Mouse (Mus musculus) limb, embryonic 11.5 days (tissue): ENCODE data around the gene Mepce. TPM values are rescaled to one million over a fixed set of nuclear protein-coding genes. Genes with fewer than 3 reads are reported as not detected.
A peak's percentile ranks its signal among the peaks of the same experiment; 100 is the strongest.

Experiments
- ATAC-seq: fragments of 200-750 bp; cut with Nextera tagmentation; 2 replicates; pipeline ENCODE4 v1.8.0; 2017; ENCODE audit warnings: low read depth; ENCODE audit not compliant: insufficient number of reproducible peaks, low FRiP score, low TSS enrichment
- DNase-seq: peaks from one replicate; pipeline ENCODE4 v3.0.0-alpha.2; 2015; ENCODE audit warnings: low spot score
- H3K27ac ChIP-seq: fragments of 300-500 bp; sonication (generic); replicated peaks from 2 replicates; pipeline ENCODE4 v1.5.1; 2014; ENCODE audit warnings: low read depth, mild to moderate bottlenecking, low read length
- H3K27me3 ChIP-seq: fragments of 300-500 bp; sonication (generic); 2 replicates; pipeline ENCODE4 v1.6.1; 2014; ENCODE audit warnings: mild to moderate bottlenecking, low read length, mixed read lengths; ENCODE audit not compliant: control insufficient read depth, insufficient read depth
- H3K36me3 ChIP-seq: fragments of 300-500 bp; sonication (generic); 2 replicates; pipeline ENCODE4 v1.6.1; 2014; ENCODE audit warnings: mild to moderate bottlenecking, low read length, moderate library complexity, mixed read lengths; ENCODE audit not compliant: control insufficient read depth, insufficient read depth
- H3K4me1 ChIP-seq: fragments of 300-500 bp; sonication (generic); 2 replicates; pipeline ENCODE4 v1.6.1; 2014; ENCODE audit warnings: low read length, mixed read lengths; ENCODE audit not compliant: control insufficient read depth, insufficient read depth
- H3K4me2 ChIP-seq: fragments of 300-500 bp; sonication (generic); 2 replicates; pipeline ENCODE4 v1.6.1; 2014; ENCODE audit warnings: low read depth, mild to moderate bottlenecking, moderate library complexity; ENCODE audit not compliant: severe bottlenecking
- H3K4me3 ChIP-seq: fragments of 300-500 bp; sonication (generic); 2 replicates; pipeline ENCODE4 v1.5.1; 2014; ENCODE audit warnings: low read depth, low read length
- H3K9ac ChIP-seq: fragments of 300-500 bp; sonication (generic); 2 replicates; pipeline ENCODE4 v1.6.1; 2014; ENCODE audit warnings: mild to moderate bottlenecking, low read length
- H3K9me3 ChIP-seq: fragments of 300-500 bp; sonication (generic); 2 replicates; pipeline ENCODE4 v1.6.1; 2016; ENCODE audit warnings: low read length; ENCODE audit not compliant: control insufficient read depth
- WGBS: fragments of 180-500 bp; shearing (Covaris S2); extraction: QIAGEN DNeasy Blood & Tissue Kit; methylation state at CpG from one replicate; pipeline ENCODE4 v1.1.7; 2014; 5-methylcytosine and 5-hydroxymethylcytosine counted together
- polyA plus RNA-seq: library from polyadenylated mRNA; unstranded; fragments of >200 nt; fragmentation: Nextera tagmentation; extraction: Ambion mirVana; gene quantifications from 2 replicates; pipeline ENCODE4 v1.2.1, GENCODE M21; 2014

Gene Mepce
- polyA plus RNA-seq, 1 experiment from 2014 or later, result 12.0 TPM

DNA sequence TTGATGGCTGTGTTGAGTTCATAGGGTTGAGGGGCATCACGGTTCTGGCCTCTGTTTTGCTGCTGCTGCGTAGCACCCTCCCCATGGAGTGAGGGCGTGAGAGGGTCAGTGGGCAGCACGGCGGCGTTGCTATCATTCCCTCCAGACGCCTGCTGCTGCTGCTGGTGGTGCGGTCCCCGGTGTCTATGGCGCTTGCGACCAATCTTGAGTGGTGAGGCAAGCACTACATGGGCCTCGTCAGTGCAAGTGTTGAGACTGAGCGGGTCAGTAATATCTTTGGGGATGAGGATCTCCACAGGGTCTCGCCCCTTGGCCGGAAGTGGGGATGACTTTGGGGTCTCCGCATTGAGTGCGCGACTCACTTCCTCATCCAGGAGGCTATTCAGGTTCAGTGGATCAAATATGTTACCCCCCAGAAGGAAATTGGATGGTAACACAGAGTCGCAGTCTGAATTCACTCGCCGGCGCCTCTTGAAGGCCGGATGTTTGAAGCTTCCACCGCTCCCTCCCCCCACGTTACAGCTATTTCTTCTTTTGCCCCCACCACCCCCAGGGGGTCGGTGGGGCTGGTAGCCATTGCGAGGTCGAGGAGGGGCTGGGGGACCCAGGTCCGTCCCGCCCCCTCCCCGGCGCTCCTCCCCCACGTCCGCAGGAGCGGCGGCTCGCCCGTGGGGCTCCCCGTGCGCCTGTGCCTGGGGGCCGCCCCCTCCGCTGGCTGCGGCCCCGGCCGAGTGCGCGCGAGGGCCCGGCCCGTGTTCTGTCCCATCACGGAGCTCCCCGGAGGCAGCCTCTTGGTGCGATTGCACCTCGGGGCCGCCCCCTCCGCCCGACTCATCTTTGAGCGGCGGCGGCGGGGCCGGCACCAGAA is 2.1 kb downstream of the Mepce start:
- WGBS, result 4% methylated on average over 44 of the region's 62 CpGs
- H3K4me1 ChIP-seq, result peaks cover 23% of the 10 kb centered on the region

DNA sequence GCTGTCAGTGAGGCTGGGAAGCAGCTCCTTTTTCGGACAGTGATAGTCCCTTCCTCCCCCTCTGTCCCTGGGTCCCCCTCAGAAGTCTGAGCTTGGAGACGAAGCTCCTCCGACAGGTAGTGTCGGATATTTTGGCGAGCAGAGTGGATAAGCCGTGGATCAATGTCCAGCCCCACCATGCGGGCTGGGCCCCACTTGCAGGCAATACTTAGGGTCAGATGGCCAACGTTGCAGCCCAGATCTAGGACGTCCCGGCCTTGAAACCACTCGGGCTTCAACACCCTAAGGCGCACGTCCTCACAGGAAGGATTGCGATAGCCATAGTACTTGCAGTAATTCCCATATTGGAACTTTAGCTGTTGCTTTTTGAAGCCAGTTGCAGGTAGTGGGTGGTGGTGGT is 2.9 kb downstream of the Mepce start:
- H3K9me3 ChIP-seq, result no peaks in the 10 kb centered on the region
- ATAC-seq (no peak), DNase-seq (no peak)
- H3K36me3 ChIP-seq, result peaks cover 21% of the 10 kb centered on the region
- peak overlapping the region; percentile 90 for H3K4me2 ChIP-seq
- peak overlapping the region; percentile 78 for H3K4me3 ChIP-seq
- 87% methylated on average over 14 of the region's 14 CpGs for WGBS
- H3K27me3 ChIP-seq, result no peaks in the 10 kb centered on the region
- H3K27ac ChIP-seq, result no peak overlapping the region
- no peak overlapping the region; the same call in 1 of the 2 replicates for H3K9ac ChIP-seq
- peaks cover 29% of the 10 kb centered on the region for H3K4me1 ChIP-seq

More for the DNA sequence above, 2.1 kb downstream of the Mepce start:
- Histone ChIP-seq H3K27me3 (no peaks in the 10 kb centered on the region), H3K9me3 (no peaks in the 10 kb centered on the region), H3K4me2 (peak overlapping the region; percentile 90), H3K4me3 (peak overlapping the region; percentile 78), H3K36me3 (peaks cover 21% of the 10 kb centered on the region), H3K27ac (peak overlapping the region; percentile 95), H3K9ac (peak overlapping the region; percentile 90)
- peak; percentile 36 for DNase-seq
- 0 out of 2 replicates have a peak, but pooled peaks have one; percentile 7 for ATAC-seq

DNA sequence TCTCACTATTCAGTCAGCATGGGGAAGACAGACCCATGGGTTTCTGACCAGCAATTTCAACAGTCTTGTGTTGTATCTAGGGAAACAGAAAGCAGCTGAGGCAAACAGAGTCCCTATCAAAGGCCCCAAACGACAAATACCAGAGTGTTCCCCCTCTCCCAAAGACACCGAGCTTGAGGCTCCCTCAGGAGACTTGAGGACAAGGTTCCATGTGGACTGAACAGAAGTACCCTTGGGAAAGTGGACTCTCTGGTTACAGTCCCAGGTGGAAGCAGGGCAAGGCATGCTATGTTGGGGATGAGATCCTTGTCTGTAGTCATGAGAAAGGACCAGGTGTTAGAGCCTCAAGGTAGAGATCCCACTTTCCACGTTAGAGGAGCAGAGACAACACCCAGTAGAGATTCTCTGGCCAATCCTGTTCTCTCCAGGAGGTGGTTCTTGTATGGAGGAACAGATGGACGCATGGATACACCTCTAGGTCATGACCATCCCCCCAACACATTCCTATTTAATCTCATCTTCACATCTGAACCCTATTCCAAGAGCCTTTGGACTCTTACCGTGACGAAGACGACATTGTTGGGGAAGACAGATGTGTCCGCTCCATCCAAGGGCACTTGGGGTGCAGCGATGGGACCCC is 3.4 kb downstream of the Mepce start:
- peak overlapping the region; percentile 27 for H3K9ac ChIP-seq
- H3K27ac ChIP-seq, result no peak overlapping the region
- peaks cover 29% of the 10 kb centered on the region for H3K4me1 ChIP-seq
- ATAC-seq (no peak), DNase-seq (no peak)
- H3K27me3 ChIP-seq, result no peaks in the 10 kb centered on the region
- H3K4me2 ChIP-seq, result peak overlapping the region; percentile 90
- H3K36me3 ChIP-seq, result peaks cover 21% of the 10 kb centered on the region
- H3K9me3 ChIP-seq, result no peaks in the 10 kb centered on the region
- H3K4me3 ChIP-seq, result peak overlapping the region; percentile 78
- 81% methylated on average over 9 of the region's 9 CpGs for WGBS

- no peaks in the 10 kb centered on the region for H3K27me3 ChIP-seq
- no peaks in the 10 kb centered on the region for H3K9me3 ChIP-seq
- H3K4me2 ChIP-seq, result no peak overlapping the region; the same call in 1 of the 2 replicates
- 89% methylated on average over 13 of the region's 13 CpGs for WGBS
- ATAC-seq, result no peak
- peaks cover 29% of the 10 kb centered on the region for H3K4me1 ChIP-seq
- H3K9ac ChIP-seq, result no peak overlapping the region
- no peak overlapping the region for H3K27ac ChIP-seq
- H3K36me3 ChIP-seq, result peaks cover 21% of the 10 kb centered on the region
- no peak for DNase-seq
- H3K4me3 ChIP-seq, result no peak overlapping the region
These were observed 4.5 kb downstream of the Mepce start for GRCm38 (mm10) chr5:137782776-137783522.

GRCm38 (mm10) chr5:137781661-137782060 is 5.8 kb downstream of the Mepce start:
- Histone ChIP-seq H3K4me3 (no peak overlapping the region), H3K36me3 (peaks cover 21% of the 10 kb centered on the region), H3K4me1 (peaks cover 29% of the 10 kb centered on the region), H3K9me3 (no peaks in the 10 kb centered on the region), H3K27ac (no peak overlapping the region), H3K27me3 (no peaks in the 10 kb centered on the region), H3K4me2 (no peak overlapping the region), H3K9ac (no peak overlapping the region)
- no peak for ATAC-seq
- DNase-seq, result no peak
- 92% methylated on average over 7 of the region's 7 CpGs for WGBS

DNA sequence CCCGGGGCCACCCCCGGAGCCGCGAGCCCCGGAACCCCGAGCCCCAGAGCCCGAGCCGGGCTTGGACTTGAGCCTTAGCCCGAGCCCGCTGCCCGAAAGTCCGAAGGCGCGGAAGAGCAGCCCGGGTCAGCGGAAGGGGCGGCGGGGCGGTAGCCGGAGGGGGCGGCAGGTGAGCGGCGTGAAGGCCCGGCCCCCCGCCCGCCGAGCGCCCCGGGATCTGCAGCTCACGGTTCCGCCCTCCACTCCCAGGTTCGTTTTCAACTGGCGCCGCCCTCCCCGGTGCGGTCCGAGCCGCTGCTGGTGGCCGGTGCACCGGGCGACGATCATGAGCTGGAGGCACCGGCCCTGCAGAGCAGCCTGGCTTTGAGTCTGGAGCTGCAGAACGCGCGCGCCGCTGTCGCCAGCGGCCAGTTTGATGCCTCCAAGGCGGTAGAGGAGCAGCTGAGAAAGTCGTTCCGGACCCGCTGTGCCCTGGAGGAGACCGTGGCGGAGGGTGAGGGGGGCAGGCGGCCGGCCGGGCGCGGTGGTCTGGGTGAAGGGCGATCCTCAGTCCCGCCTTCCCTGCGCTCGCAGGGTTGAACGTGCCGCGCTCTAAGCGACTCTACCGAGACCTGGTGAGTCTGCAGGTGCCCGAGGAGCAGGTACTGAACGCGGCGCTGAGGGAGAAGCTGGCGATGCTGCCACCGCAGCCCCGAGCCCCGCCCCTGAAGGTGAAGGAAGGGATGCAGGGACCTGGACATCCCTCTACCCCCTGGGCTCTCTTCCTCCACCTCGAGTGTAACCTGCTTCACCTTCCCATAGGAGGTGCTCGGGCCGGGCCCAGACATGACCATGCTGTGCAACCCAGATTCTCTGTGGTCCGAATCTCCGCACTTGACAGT is 8.2 kb downstream of the Mepce start:
- WGBS, result under 1% methylated on average over 80 of the region's 83 CpGs
- H3K4me2 ChIP-seq, result peak overlapping the region; percentile 93
- DNase-seq (peak; percentile 56), ATAC-seq (peak; percentile 7)
- H3K36me3 ChIP-seq, result peaks cover 18% of the 10 kb centered on the region
- peak overlapping the region; percentile 89 for H3K27ac ChIP-seq
- H3K4me1 ChIP-seq, result peaks cover 19% of the 10 kb centered on the region
- no peaks in the 10 kb centered on the region for H3K9me3 ChIP-seq
- no peaks in the 10 kb centered on the region for H3K27me3 ChIP-seq
- H3K4me3 ChIP-seq, result peak overlapping the region; percentile 97
- H3K9ac ChIP-seq, result peak overlapping the region; percentile 90

DNA sequence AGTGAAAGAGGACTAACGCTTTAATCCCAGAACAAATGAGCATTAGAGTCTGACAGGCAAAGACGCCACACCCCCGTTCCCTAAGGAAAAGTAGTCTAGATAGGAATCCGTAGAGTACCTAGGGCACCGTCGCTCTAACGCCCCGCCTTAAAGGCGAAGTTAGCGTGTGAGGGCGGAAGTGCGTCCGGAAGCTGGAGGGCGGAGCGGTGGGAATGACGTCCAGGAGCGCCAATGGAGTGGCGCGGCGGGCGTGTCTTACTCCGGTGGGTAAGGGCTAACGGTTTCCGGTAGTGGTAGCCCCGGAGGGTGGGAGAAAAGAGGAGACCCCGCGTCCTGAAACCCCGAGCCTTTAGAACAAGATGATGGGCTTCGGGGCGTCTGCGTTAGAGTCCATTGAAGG is 8.8 kb downstream of the Mepce start, which contains the start of gene Ppp1r35:
Ppp1r35 (plus strand) TSS at position 215 of the 400 bp plus-strand sequence.
- H3K9me3 ChIP-seq, result no peaks in the 10 kb centered on the region
- H3K4me2 ChIP-seq, result peak within 1 kb of the TSS; percentile 93
- peaks cover 14% of the 10 kb centered on the region for H3K36me3 ChIP-seq
- ATAC-seq (peak; percentile 86), DNase-seq (peak; percentile 98)
- H3K4me1 ChIP-seq, result peaks cover 13% of the 10 kb centered on the region
- H3K27ac ChIP-seq, result peak within 1 kb of the TSS; percentile 89
- H3K9ac ChIP-seq, result peak within 1 kb of the TSS; percentile 90
- peak within 1 kb of the TSS; percentile 97 for H3K4me3 ChIP-seq
- H3K27me3 ChIP-seq, result no peaks in the 10 kb centered on the region
- WGBS, result under 1% methylated on average over 28 of the region's 31 CpGs
